Mouse (Mus musculus) liver, adult 2 months (tissue): ENCODE data around the gene Sgcd.

Experiments
- CTCF ChIP-seq: fragments of 200-500 bp; IDR thresholded peaks from 2 replicates; pipeline ENCODE4 v1.5.1; 2011; ENCODE audit warnings: low read depth, low read length, control low read depth
- POLR2A ChIP-seq: fragments of 200-500 bp; IDR thresholded peaks from 2 replicates; pipeline ENCODE4 v1.6.1; 2011; ENCODE audit warnings: low read length, control low read depth; ENCODE audit not compliant: insufficient read depth; ENCODE audit errors: extremely low read depth

DNA sequence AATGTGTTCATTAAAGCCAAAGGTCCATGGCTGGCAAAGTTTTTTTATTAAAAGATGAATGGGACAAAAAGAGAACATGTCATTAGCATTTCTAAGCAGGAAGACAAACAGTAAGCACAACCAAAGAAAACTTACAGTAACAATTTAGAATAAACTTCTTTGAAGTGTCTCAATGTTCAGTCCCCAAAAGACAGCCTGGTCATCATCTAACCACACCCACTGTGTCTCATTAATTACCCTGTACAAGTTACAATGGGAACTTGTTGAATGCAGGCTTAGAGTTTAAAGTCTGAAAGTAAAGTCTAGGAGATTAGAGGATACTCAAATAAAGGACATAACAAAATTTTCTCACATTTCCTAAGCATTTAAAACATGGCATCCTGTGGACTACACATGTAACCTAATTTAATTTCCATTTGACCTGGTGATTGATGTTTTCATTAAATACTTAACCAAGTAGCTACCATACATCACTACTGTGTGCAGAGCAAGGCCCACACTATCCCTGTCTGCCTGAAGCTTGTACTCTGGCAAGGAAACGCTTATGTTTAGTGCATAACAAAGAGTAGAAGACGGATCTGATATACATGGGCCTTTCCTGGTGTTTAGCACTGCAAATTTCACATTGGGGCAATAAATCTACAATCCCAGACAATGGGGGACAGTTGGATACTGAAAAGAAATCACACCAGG, 347.1 kb downstream of the Sgcd start:
- TF ChIP-seq POLR2A: no peak
- no peak for TF ChIP-seq CTCF
